Mouse (Mus musculus): ENCODE data around the gene Gpr37l1. TPM values are rescaled to one million over a fixed set of nuclear protein-coding genes. Genes with fewer than 3 reads are reported as not detected.

Gene Gpr37l1
- polyA plus RNA-seq (2012; rRNA removed): 1.9 and 2.2 TPM in 2 replicates

GRCm38 (mm10) chr1:135167435-135167834 lies at the start of gene Gpr37l1:
Gene Gpr37l1 (minus strand): TSS chr1:135167681.
- WGBS: 76% methylated on average over 11 of the region's 11 CpGs
- no peak within 1 kb of the TSS; the same call in 1 of the 2 replicates for H3K27ac ChIP-seq (ENCODE audit: insufficient read depth, low read depth, low read length)
- no peak within 1 kb of the TSS for H3K4me3 ChIP-seq (ENCODE audit: low read depth, low read length)
- H3K27me3 ChIP-seq (ENCODE audit: control insufficient read depth, insufficient read depth, low read length): no peaks in the 10 kb centered on the region
- no peaks in the 10 kb centered on the region for H3K36me3 ChIP-seq (ENCODE audit: control insufficient read depth, insufficient read depth, low read length)
- peaks cover 23% of the 10 kb centered on the region for H3K4me1 ChIP-seq (ENCODE audit: control insufficient read depth, insufficient read depth, insufficient read length, low read length)
- TF ChIP-seq POLR2A (IDR thresholded peaks at IDR 0.05; ENCODE audit: low read depth, low read length): no peak
- TF ChIP-seq CTCF (IDR thresholded peaks at IDR 0.05; ENCODE audit: extremely low read depth, insufficient read length, insufficient replicate concordance, low read depth, low read length): no peak

- no peaks in the 10 kb centered on the region for H3K36me3 ChIP-seq (ENCODE audit: control insufficient read depth, insufficient read depth, low read length)
- H3K27ac ChIP-seq (ENCODE audit: insufficient read depth, low read depth, low read length): peak overlapping the region; percentile 17; the same call in 1 of the 2 replicates
- no peak overlapping the region for H3K4me3 ChIP-seq (ENCODE audit: low read depth, low read length)
- TF ChIP-seq CTCF (IDR thresholded peaks at IDR 0.05; ENCODE audit: extremely low read depth, insufficient read length, insufficient replicate concordance, low read depth, low read length) (no peak), POLR2A (IDR thresholded peaks at IDR 0.05; ENCODE audit: low read depth, low read length) (no peak)
- 34% methylated on average over 9 of the region's 9 CpGs for WGBS
- peaks cover 21% of the 10 kb centered on the region for H3K4me1 ChIP-seq (ENCODE audit: control insufficient read depth, insufficient read depth, insufficient read length, low read length)
- no peaks in the 10 kb centered on the region for H3K27me3 ChIP-seq (ENCODE audit: control insufficient read depth, insufficient read depth, low read length)
These were observed 46.5 kb upstream of the Gpr37l1 start for GRCm38 (mm10) chr1:135213772-135214640.

- 16% methylated on average over 5 of the region's 5 CpGs for WGBS
- Histone ChIP-seq H3K4me3 (ENCODE audit: low read depth, low read length) (no peak overlapping the region), H3K4me1 (ENCODE audit: control insufficient read depth, insufficient read depth, insufficient read length, low read length) (peaks cover 23% of the 10 kb centered on the region), H3K27ac (ENCODE audit: insufficient read depth, low read depth, low read length) (peak overlapping the region; percentile 46), H3K36me3 (ENCODE audit: control insufficient read depth, insufficient read depth, low read length) (no peaks in the 10 kb centered on the region), H3K27me3 (ENCODE audit: control insufficient read depth, insufficient read depth, low read length) (no peaks in the 10 kb centered on the region)
- TF ChIP-seq POLR2A (IDR thresholded peaks at IDR 0.05; ENCODE audit: low read depth, low read length) (no peak), CTCF (IDR thresholded peaks at IDR 0.05; ENCODE audit: extremely low read depth, insufficient read length, insufficient replicate concordance, low read depth, low read length) (no peak)
These were observed 42.9 kb upstream of the Gpr37l1 start for GRCm38 (mm10) chr1:135210421-135210820.

- no peaks in the 10 kb centered on the region for H3K36me3 ChIP-seq (ENCODE audit: control insufficient read depth, insufficient read depth, low read length)
- TF ChIP-seq CTCF (IDR thresholded peaks at IDR 0.05; ENCODE audit: extremely low read depth, insufficient read length, insufficient replicate concordance, low read depth, low read length) (no peak), POLR2A (IDR thresholded peaks at IDR 0.05; ENCODE audit: low read depth, low read length) (peak; percentile 30; the same call in 1 of the 2 replicates)
- peaks cover 31% of the 10 kb centered on the region for H3K4me1 ChIP-seq (ENCODE audit: control insufficient read depth, insufficient read depth, insufficient read length, low read length)
- H3K27ac ChIP-seq (ENCODE audit: insufficient read depth, low read depth, low read length): peak overlapping the region; percentile 91
- 21% methylated on average over 9 of the region's 9 CpGs for WGBS
- H3K27me3 ChIP-seq (ENCODE audit: control insufficient read depth, insufficient read depth, low read length): no peaks in the 10 kb centered on the region
- H3K4me3 ChIP-seq (ENCODE audit: low read depth, low read length): no peak overlapping the region
These were observed 41.2 kb upstream of the Gpr37l1 start for GRCm38 (mm10) chr1:135208716-135209115.

GRCm38 (mm10) chr1:135206586-135207339 lies 39.3 kb upstream of the Gpr37l1 start:
- 92% methylated on average over 14 of the region's 14 CpGs for WGBS
- H3K27ac ChIP-seq (ENCODE audit: insufficient read depth, low read depth, low read length): peak overlapping the region; percentile 21; the same call in 1 of the 2 replicates
- no peak overlapping the region for H3K4me3 ChIP-seq (ENCODE audit: low read depth, low read length)
- peaks cover 41% of the 10 kb centered on the region for H3K4me1 ChIP-seq (ENCODE audit: control insufficient read depth, insufficient read depth, insufficient read length, low read length)
- H3K36me3 ChIP-seq (ENCODE audit: control insufficient read depth, insufficient read depth, low read length): no peaks in the 10 kb centered on the region
- no peaks in the 10 kb centered on the region for H3K27me3 ChIP-seq (ENCODE audit: control insufficient read depth, insufficient read depth, low read length)
- TF ChIP-seq CTCF (IDR thresholded peaks at IDR 0.05; ENCODE audit: extremely low read depth, insufficient read length, insufficient replicate concordance, low read depth, low read length): no peak
- no peak for TF ChIP-seq POLR2A (IDR thresholded peaks at IDR 0.05; ENCODE audit: low read depth, low read length)

- TF ChIP-seq POLR2A (IDR thresholded peaks at IDR 0.05; ENCODE audit: low read depth, low read length) (no peak), CTCF (IDR thresholded peaks at IDR 0.05; ENCODE audit: extremely low read depth, insufficient read length, insufficient replicate concordance, low read depth, low read length) (no peak)
- H3K4me1 ChIP-seq (ENCODE audit: control insufficient read depth, insufficient read depth, insufficient read length, low read length): peaks cover 45% of the 10 kb centered on the region
- H3K27me3 ChIP-seq (ENCODE audit: control insufficient read depth, insufficient read depth, low read length): no peaks in the 10 kb centered on the region
- H3K4me3 ChIP-seq (ENCODE audit: low read depth, low read length): no peak overlapping the region
- WGBS: 27% methylated on average over 4 of the region's 4 CpGs
- H3K36me3 ChIP-seq (ENCODE audit: control insufficient read depth, insufficient read depth, low read length): no peaks in the 10 kb centered on the region
- peak overlapping the region; percentile 85 for H3K27ac ChIP-seq (ENCODE audit: insufficient read depth, low read depth, low read length)
These were observed 37.8 kb upstream of the Gpr37l1 start for GRCm38 (mm10) chr1:135205257-135205656.

Data from small intestine, adult 2 months (tissue).